Mouse (Mus musculus): ENCODE measurements around the gene St3gal6. TPM values are rescaled to one million over a fixed set of nuclear protein-coding genes. Genes with fewer than 3 reads are reported as not detected.
"Not testable (repeated sequence)": the region's sequence is repeated elsewhere in the genome, so short reads cannot be mapped to it uniquely, and the experiment has no call there.

The St3gal6 gene
- polyA plus RNA-seq, 1 experiment = 0.34 TPM

DNA sequence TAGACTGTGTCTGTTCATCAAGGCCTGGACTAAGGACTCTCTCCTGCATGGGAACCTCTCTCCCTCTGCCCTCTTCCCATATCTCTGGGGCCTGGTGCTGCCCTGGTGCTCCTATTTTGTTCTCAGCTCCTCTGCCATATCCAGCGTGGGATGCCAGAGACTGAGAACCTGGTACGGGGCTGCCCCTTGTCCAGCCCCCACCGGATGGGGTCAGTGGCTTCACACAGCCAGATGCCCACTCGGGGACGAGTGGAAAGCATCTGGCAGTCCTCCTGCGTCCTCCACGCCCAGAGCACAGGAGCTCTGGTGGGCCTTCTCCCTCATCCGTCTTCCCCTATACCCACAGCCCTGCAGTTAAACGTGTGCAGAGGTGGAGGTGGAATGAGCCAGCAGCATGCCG, 63.7 kb downstream of the St3gal6 start:
- Histone ChIP-seq H3K79me3 (ENCODE audit: low read depth) (no peaks in the 10 kb centered on the region), H3K79me2 (ENCODE audit: control insufficient read depth, insufficient read depth) (no peaks in the 10 kb centered on the region), H3K4me3 (ENCODE audit: insufficient read depth, poor library complexity, severe bottlenecking) (no peak overlapping the region), H3ac (ENCODE audit: control insufficient read depth, insufficient read length, low read depth) (no peak overlapping the region), H3K36me3 (ENCODE audit: control insufficient read depth, insufficient read depth) (peaks cover 85% of the 10 kb centered on the region), H3K27me3 (ENCODE audit: control insufficient read depth, insufficient read depth, insufficient read length) (no peaks in the 10 kb centered on the region)
- no peak for TF ChIP-seq MYOD1 (IDR thresholded peaks at IDR 0.05; ENCODE audit: control insufficient read depth, insufficient read length, low read depth)

DNA sequence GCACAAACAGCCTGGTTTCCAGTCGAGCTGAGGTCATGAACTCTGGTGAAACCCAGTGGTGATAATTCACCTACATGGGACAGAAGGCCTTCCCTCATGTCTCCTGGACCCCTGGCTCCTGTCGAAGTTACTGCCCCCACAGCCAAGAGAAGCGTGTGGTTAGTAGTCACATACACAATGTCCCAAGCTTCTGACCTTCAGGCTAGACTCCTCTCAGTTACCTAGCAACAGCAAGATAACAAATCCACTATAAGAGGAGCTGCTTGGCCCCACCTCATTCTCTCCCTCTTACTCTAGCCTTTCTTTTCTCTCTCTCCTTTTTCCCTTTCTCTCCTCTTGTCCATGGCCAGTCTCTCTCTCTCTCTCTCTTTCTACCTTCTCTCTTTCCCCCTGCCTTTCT, 64.1 kb downstream of the St3gal6 start:
- H3K36me3 ChIP-seq (ENCODE audit: control insufficient read depth, insufficient read depth) = peaks cover 85% of the 10 kb centered on the region
- not testable (repeated sequence) for H3ac ChIP-seq (ENCODE audit: control insufficient read depth, insufficient read length, low read depth); H3K27me3 ChIP-seq (ENCODE audit: control insufficient read depth, insufficient read depth, insufficient read length); H3K79me3 ChIP-seq (ENCODE audit: low read depth); H3K4me3 ChIP-seq (ENCODE audit: insufficient read depth, poor library complexity, severe bottlenecking); H3K79me2 ChIP-seq (ENCODE audit: control insufficient read depth, insufficient read depth)

GRCm38 (mm10) chr16:58456991-58457390, 67.1 kb downstream of the St3gal6 start:
- Histone ChIP-seq H3K79me2 (ENCODE audit: control insufficient read depth, insufficient read depth) (no peaks in the 10 kb centered on the region), H3K36me3 (ENCODE audit: control insufficient read depth, insufficient read depth) (peaks cover 87% of the 10 kb centered on the region), H3K4me3 (ENCODE audit: insufficient read depth, poor library complexity, severe bottlenecking) (no peak overlapping the region)

DNA sequence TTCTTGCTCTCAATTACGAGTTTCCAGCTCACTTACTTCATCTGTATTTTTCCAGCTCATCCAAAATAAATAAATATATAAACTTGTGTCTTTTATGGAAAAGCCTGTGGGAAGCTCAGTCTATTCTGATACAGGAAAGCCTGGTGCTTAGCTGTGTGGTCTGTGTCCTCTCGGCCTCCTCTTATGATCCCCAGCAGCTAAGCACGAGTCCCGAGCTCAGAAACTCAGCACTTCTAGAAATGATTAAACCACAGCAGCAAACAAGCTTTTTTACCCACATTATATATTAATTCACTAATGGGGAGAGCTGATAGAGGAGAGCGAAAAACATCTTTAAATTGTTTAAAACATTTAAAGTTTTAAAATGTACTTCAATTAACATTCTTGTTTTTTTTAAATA, 67.6 kb downstream of the St3gal6 start:
- Histone ChIP-seq H3K36me3 (ENCODE audit: control insufficient read depth, insufficient read depth) (peaks cover 88% of the 10 kb centered on the region), H3K4me3 (ENCODE audit: insufficient read depth, poor library complexity, severe bottlenecking) (no peak overlapping the region), H3K27me3 (ENCODE audit: control insufficient read depth, insufficient read depth, insufficient read length) (no peaks in the 10 kb centered on the region), H3ac (ENCODE audit: control insufficient read depth, insufficient read length, low read depth) (no peak overlapping the region), H3K79me2 (ENCODE audit: control insufficient read depth, insufficient read depth) (no peaks in the 10 kb centered on the region), H3K79me3 (ENCODE audit: low read depth) (no peaks in the 10 kb centered on the region)
- no peak for TF ChIP-seq USF1 (IDR thresholded peaks at IDR 0.05; ENCODE audit: low read depth)
- TF ChIP-seq CEBPB (IDR thresholded peaks at IDR 0.05; ENCODE audit: low read depth) = no peak
- TF ChIP-seq MYOG (IDR thresholded peaks at IDR 0.05; ENCODE audit: control insufficient read depth, extremely low read depth, insufficient read length) = no peak
- no peak for TF ChIP-seq FOSL1 (IDR thresholded peaks at IDR 0.05; ENCODE audit: insufficient read depth, low read length, poor library complexity, severe bottlenecking)
- TF ChIP-seq CTCF (IDR thresholded peaks at IDR 0.05; ENCODE audit: control insufficient read depth, insufficient read depth, insufficient read length) = no peak
- no peak for TF ChIP-seq MAX (IDR thresholded peaks at IDR 0.05)
- TF ChIP-seq MYOD1 (IDR thresholded peaks at IDR 0.05; ENCODE audit: control insufficient read depth, insufficient read length, low read depth) = no peak

More at GRCm38 (mm10) chr16:58456991-58457390, 67.1 kb downstream of the St3gal6 start:
- TF ChIP-seq MAX (IDR thresholded peaks at IDR 0.05) = no peak
- TF ChIP-seq MYOD1 (IDR thresholded peaks at IDR 0.05; ENCODE audit: control insufficient read depth, insufficient read length, low read depth) = no peak
- TF ChIP-seq CTCF (IDR thresholded peaks at IDR 0.05; ENCODE audit: control insufficient read depth, insufficient read depth, insufficient read length) = no peak
- no peak for TF ChIP-seq USF1 (IDR thresholded peaks at IDR 0.05; ENCODE audit: low read depth)
- TF ChIP-seq CEBPB (IDR thresholded peaks at IDR 0.05; ENCODE audit: low read depth) = no peak
- no peak for TF ChIP-seq FOSL1 (IDR thresholded peaks at IDR 0.05; ENCODE audit: insufficient read depth, low read length, poor library complexity, severe bottlenecking)
- TF ChIP-seq MYOG (IDR thresholded peaks at IDR 0.05; ENCODE audit: control insufficient read depth, extremely low read depth, insufficient read length) = no peak
- Histone ChIP-seq H3ac (ENCODE audit: control insufficient read depth, insufficient read length, low read depth) (no peak overlapping the region), H3K27me3 (ENCODE audit: control insufficient read depth, insufficient read depth, insufficient read length) (no peaks in the 10 kb centered on the region), H3K79me3 (ENCODE audit: low read depth) (no peaks in the 10 kb centered on the region)

DNA sequence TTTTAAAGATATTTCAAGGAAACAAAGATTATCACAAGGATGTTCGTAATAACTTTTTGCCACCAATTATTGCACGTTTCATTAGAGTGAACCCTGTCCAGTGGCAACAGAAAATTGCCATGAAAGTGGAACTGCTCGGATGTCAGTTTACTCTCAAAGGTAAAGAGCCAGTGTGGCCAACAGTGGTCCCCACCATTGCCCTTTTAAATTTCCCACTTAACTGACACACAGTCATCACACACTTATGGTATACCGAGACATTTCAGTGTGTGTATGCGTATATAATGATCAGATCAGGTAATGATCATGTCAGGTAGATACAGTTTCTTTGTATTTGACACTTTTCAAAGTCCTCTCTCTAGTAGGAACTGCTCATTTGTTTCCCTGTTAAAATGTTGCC, 68.9 kb downstream of the St3gal6 start:
- peaks cover 88% of the 10 kb centered on the region for H3K36me3 ChIP-seq (ENCODE audit: control insufficient read depth, insufficient read depth)

DNA sequence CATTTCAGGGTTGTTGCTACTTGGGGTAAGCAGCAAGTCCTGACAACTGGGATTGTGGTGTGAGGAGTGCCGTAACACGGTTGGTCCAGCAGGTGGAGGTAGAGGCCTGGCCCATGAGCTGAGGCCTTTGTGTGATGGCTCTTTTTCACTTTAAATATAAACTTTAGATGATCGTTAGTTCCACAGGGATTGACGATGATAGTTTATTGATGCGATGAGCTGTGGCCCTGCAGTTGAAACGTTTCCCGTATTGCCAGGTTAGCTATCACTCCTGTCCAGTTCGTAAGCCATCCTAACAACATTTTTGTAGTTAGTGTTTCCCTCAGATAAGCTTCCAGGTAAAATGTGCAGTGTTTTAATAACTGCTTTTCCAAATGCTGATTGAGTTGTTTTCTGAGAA, 69.4 kb downstream of the St3gal6 start:
- no peaks in the 10 kb centered on the region for H3K79me3 ChIP-seq (ENCODE audit: low read depth)
- no peaks in the 10 kb centered on the region for H3K79me2 ChIP-seq (ENCODE audit: control insufficient read depth, insufficient read depth)
- H3K36me3 ChIP-seq (ENCODE audit: control insufficient read depth, insufficient read depth) = peaks cover 88% of the 10 kb centered on the region
- TF ChIP-seq USF1 (IDR thresholded peaks at IDR 0.05; ENCODE audit: low read depth) (no peak), CTCF (IDR thresholded peaks at IDR 0.05; ENCODE audit: control insufficient read depth, insufficient read depth, insufficient read length) (peak; percentile 56), MYOD1 (IDR thresholded peaks at IDR 0.05; ENCODE audit: control insufficient read depth, insufficient read length, low read depth) (no peak), MAX (IDR thresholded peaks at IDR 0.05) (no peak), CEBPB (IDR thresholded peaks at IDR 0.05; ENCODE audit: low read depth) (no peak), FOSL1 (IDR thresholded peaks at IDR 0.05; ENCODE audit: insufficient read depth, low read length, poor library complexity, severe bottlenecking) (no peak)
- no peak overlapping the region for H3ac ChIP-seq (ENCODE audit: control insufficient read depth, insufficient read length, low read depth)
- no peaks in the 10 kb centered on the region for H3K27me3 ChIP-seq (ENCODE audit: control insufficient read depth, insufficient read depth, insufficient read length)
- H3K4me3 ChIP-seq (ENCODE audit: insufficient read depth, poor library complexity, severe bottlenecking) = no peak overlapping the region

More for the DNA sequence above, 68.9 kb downstream of the St3gal6 start:
- H3K79me3 ChIP-seq (ENCODE audit: low read depth) = no peaks in the 10 kb centered on the region
- TF ChIP-seq FOSL1 (IDR thresholded peaks at IDR 0.05; ENCODE audit: insufficient read depth, low read length, poor library complexity, severe bottlenecking) (no peak), CEBPB (IDR thresholded peaks at IDR 0.05; ENCODE audit: low read depth) (no peak), MYOD1 (IDR thresholded peaks at IDR 0.05; ENCODE audit: control insufficient read depth, insufficient read length, low read depth) (no peak), MYOG (IDR thresholded peaks at IDR 0.05; ENCODE audit: control insufficient read depth, extremely low read depth, insufficient read length) (no peak), CTCF (IDR thresholded peaks at IDR 0.05; ENCODE audit: control insufficient read depth, insufficient read depth, insufficient read length) (no peak), MAX (IDR thresholded peaks at IDR 0.05) (no peak), USF1 (IDR thresholded peaks at IDR 0.05; ENCODE audit: low read depth) (no peak)
- H3K79me2 ChIP-seq (ENCODE audit: control insufficient read depth, insufficient read depth) = no peaks in the 10 kb centered on the region
- no peaks in the 10 kb centered on the region for H3K27me3 ChIP-seq (ENCODE audit: control insufficient read depth, insufficient read depth, insufficient read length)
- no peak overlapping the region for H3ac ChIP-seq (ENCODE audit: control insufficient read depth, insufficient read length, low read depth)
- no peak overlapping the region for H3K4me3 ChIP-seq (ENCODE audit: insufficient read depth, poor library complexity, severe bottlenecking)
